Mouse (Mus musculus): ENCODE measurements around the gene Npat.

Npat gene

DNA sequence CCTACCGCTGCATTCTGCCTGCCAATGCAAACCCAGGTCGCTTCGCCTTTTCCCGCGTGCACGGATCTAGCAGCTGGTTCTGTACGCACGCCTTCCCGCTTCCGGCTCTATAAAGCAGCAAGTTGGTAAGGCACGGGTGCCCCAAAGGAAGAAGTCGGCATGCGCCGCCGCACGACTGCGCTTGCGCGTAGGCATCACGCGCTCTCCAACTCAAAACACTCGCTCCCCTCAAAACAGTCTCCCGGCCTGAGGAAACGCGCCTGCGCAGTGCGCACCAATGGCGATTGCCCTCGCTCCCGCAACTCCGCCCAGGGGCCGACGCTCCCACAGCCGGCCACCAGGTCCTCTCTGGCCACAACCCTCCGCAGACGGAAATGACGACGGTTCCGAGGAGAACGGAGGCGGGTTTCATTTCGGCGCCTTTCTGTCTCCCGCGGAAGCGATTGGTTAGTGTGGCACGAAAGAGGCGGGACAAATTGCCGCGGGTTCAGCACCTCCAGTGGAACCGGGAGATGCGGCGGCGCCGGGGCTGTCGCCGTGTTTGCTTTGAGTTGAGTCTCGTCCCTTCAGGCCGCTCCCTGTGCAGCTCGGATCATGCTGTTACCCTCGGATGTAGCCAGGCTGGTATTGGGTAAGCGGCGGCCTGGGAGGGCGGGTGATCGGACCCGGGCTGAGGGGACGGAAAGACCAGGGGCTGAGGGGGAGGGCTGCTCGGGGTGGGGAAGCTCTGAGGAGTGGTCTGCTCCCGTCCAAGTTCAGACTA, at the start of gene Npat, which contains the start of gene Atm:
Gene Npat, plus strand, starts transcription at position 490 of the 763 bp plus-strand sequence.
Gene Atm, minus strand, starts transcription at position 183 of the 763 bp plus-strand sequence.
- peak; percentile 100 for DNase-seq (ENCODE audit: low spot score)

DNA sequence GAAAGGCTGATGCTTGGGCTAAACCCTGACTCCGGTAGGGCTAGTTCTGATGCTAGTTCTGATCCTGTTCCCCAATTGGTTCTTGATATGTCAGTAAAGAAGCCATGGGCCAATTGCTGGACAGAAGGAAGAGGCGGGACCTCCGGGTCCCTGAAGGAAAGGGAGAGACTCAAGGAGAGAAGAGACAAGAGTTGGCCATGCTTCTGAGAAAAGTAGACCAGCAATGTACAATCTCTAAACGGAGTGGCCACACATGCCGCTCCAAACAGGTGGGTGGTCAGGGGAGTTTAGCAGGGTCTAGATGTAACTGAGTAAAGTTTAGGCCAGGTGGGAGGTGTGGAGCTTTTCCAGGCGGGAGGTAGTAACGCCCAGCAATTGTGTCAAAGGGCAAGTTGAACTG, 28.8 kb upstream of the Npat start:
- DNase-seq (ENCODE audit: low spot score), result no peak

DNA sequence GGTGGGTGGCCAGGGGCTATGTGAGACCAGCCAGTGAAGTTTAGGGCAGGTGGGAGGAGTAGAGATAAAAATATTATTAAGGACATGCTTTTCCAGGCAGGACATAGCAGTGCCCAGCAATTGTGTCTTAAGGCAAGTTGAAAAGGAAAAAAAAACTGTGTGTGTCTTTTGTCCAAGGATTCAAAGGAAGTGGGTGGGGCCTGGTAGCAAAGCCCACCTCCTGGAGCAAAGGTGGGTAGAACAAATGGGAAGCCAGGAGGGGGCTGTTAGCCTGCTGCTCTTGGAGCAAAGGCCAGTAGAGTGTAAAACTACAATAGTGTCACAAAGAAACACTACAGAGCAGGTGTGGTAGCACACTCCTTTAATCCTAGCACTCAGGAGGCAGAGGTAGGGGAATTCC, 22.8 kb upstream of the Npat start:
- no peak for DNase-seq (ENCODE audit: low spot score)

DNA sequence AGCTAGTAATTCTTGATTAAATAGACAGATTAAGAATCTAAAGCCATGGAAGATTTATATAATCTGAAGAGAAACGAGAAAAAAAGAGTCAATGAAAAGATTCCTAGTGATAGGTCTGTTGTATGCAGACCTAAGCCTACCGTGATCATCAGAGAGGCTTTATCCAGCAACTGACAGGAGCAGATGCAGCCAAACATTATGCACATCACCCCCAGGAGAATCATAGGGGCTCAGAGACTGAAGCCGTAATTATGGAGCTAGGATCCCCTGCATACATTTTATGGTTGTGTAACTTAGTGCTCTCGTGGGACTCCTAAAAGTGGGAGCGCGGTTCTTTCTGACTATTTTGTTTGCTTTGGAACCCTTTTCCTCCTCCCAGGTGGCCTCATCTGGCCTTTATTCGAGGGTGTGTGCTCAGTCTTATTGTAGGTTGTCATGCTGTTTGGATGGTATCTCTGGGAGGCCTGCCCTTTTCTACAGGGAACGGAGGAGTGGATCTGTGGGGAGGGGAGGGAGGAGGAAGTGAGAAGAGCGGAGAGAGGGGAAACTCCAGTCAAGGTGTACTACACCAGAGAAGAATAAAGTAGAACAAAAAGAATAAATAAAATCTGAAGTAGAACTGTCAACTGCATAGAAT, 19.4 kb upstream of the Npat start:
- DNase-seq (ENCODE audit: low spot score), result no peak

DNA sequence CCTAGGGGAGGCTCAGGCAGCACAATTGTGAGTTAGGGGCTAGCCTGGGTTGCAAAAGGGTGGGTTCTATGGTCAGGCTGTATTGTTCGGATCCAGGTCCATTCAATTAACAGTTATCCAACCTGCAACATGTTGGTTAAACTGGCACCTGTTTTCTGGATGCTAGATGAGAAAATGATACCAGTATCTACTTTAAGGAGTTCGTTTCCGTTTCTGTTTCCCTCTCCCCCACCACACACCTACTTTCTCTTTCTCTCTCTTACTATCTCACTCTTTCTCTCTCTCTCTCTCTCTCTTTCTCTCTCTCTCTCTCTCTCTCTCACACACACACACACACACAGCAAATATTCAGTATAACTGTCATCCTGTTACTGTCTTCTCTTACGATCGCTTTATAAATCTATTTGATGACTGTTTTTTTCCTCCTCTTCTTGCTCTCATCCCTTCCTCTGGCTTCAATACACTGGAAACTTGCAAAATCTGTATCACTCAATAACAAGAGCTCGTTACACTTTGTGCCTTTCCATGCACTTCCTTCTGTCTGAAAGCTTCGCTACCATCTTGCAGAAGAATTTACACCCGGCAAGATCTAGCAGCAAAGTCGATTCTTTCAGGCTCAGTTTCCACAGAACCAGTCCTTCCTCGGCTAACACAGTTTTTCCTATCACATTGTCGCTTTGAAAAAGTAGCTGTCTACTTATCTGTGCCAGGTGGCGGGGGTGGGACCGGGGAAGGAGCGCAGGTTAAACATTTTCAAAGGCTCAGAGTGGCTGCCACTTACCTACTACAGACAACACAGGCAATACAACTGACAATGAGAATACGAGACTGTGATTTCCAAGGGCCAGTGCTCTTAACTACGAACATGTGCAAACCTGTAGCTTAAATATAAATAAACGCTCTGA, 1.2 kb upstream of the Npat start:
- DNase-seq (ENCODE audit: low spot score), result peak; percentile 18

DNA sequence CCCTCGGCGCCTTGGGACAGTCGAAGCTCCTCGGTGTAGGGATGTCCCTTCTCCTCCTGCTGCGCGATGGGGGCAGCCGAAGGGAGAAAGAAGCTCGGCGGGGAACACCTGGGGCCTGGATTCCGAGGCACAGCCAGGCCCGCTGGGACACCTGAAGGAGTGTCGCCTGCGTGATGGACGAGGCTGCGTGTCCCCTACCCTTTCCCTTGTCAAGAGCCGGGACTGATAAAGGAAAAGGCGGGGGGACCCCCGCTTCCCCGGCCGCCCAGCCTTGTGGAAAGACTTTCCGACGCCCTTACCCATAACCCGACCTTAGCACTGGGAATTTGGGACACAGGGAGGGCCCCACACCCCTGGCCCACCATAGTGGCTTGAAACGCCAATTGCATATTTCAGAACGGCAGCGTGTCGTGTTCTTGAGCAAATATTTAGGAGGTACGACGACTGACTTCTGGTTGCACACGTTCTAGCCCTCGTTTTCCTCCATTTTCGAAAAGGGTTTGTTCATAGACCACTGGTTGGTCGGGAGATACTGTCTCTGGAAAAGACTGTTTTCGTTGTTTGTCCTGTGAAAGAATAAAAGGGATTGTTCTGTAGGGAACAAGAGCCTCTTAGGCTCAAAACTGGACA, 604 bp downstream of the Npat start:
- DNase-seq (ENCODE audit: low spot score), result no peak

DNA sequence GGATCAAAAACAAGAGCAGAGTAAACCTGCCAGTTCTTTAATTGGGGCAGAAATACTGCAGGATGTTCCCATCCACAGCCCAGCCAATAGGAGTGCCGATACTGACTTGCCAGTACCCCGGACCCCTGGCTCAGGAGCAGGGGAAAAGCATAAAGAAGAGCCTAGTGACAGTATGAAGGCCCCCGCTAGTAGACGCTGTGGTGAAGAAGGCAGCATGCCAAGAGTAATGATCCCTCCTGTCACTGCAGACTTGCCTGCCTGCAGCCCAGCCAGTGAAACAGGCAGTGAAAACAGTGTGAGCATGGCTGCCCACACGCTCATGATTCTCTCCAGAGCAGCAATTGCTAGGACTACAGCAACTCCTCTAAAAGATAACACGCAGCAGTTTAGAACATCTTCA, 33.8 kb downstream of the Npat start:
- DNase-seq (ENCODE audit: low spot score), result no peak

DNA sequence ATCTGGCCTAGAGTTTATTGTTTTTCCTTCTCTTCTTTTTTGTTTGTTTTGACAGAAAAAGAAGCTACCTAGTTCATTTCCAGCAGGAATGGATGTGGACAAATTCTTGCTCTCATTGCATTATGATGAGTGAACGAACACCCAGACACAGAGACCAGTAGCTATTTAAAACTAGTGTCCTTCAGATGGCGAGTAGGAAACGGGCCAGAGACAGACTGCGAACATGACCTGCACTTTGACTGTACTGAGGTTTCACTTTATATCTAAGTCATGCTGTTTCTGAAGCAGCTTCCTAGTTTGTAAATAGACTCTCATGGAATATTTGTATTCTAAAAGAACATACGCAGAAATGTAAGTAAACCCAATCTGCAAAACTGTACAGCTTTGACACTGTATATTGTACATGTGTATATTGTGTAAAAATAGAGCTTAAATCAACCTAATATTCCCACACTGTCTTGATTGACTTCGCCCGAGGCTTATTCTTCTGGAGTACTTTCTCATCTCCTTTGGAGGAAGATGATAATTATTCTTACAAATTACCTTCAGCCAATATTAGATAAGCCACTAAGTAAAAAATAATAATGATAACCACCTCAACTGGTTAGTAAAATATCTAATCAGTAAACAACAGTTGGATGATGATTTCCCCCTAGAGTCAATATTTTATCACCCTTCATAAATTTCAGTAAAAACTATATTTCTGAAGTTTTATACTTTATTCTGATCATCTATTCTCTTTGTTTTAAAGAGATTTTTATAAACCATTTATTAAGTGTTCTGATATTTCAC, 35.9 kb downstream of the Npat start:
- DNase-seq (ENCODE audit: low spot score), result no peak

DNA sequence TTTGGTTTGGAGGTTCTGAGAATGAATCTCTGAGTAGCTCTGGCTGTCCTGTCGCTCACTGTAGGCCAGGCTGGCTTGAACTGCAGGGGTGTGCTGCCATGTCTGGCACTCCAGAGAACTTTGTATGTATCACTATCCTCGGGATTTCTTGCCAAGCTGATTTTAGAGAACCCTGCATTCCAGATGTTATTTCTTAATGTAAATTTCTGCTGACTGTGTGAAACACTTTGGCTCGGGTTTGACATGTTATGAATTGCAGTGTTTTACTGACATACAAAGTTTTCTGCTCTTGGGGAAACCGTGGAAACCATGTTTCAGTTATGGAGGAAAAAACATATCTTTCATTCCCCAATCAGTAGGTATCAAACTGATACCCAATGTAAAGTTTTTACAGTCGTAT, 38.9 kb downstream of the Npat start:
- DNase-seq (ENCODE audit: low spot score), result no peak

DNA sequence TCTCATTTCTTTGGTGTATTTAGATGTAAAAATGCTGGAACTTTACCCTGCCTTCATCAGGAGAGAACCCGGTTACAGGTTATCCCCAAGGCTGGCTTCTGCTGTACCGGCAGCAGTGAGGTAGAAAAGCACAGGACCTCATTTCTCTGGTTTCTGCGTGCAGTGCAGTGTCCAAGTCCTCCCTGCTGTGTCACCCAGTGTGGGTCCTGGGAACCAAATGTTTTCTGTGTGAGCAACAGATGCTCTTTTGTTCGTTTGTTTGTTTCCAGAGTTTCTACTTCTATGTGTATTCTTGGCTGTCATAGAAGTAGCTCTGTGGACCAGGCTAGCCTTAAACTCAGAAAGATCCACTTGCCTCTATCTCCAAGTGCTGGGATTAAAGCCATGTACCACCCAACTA, 45.0 kb downstream of the Npat start:
- DNase-seq (ENCODE audit: low spot score), result no peak

DNA sequence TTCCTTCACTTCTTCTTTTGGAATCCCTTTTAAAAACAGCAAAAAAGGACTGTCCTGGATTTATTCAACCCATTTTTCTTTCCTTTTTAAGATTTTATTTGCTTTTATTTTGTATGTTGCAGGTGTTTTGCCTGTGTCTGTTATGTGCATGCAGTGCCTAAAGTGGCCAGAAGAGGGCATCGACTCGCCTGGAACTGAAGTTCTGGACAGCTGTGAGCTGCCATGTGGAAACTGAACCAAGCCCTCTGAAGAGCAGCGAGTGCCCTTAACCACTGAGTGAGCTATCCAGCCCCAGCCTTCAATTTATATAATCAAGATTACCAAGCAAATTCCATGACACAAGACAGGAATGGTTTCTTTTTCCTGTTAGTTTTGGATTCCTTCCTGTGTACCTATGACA, 57.9 kb downstream of the Npat start:
- peak; percentile 69 for DNase-seq (ENCODE audit: low spot score)

DNA sequence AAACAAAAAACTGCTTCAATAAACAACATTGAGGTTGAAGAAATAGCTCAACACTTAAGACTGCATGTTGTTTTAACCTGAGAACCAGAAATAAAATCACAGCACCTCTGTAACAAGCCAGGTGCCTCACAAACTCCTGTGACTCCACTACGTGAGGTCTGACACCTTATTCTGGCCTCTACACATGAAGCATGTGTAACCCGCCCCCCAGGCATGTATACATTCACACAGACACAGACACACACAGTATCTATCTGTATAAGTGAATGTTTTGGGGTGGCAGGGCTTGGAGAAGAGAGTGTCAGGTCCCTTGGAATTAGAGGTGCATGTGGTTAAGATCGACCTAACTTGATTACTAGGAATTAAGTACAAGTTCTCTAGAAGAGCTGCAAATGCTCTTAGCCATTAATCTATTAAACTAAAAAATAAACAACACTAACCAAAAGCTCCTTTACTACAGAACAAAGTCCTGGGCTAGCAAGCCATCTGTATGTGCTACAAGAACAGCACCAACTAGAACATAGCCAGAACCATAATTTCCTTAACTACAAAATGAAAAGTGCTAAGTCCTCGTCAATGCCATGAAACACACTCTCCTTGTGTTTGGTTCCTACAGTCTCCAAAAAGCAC, 60.2 kb downstream of the Npat start:
- no peak for DNase-seq (ENCODE audit: low spot score)

DNA sequence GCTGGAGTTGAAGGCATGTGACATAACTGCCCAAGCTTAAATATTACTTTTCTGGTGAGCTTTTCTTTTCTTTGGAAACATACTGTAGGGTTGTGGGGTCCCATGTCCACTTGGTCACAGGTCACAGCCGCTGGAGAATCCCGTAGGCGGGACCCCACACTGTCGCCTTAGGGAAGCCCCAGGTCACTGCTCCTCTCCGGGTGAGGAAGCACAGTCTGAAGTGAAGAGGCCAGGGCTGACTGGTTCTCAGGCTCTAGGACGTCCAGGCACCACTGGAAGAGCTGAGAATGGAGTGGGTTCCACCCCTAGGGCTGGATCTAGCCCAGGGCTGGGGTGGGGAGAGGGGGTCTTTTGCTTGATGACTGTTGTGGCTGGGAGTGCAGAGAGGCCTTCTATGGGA, 61.8 kb downstream of the Npat start:
- DNase-seq (ENCODE audit: low spot score), result no peak

DNA sequence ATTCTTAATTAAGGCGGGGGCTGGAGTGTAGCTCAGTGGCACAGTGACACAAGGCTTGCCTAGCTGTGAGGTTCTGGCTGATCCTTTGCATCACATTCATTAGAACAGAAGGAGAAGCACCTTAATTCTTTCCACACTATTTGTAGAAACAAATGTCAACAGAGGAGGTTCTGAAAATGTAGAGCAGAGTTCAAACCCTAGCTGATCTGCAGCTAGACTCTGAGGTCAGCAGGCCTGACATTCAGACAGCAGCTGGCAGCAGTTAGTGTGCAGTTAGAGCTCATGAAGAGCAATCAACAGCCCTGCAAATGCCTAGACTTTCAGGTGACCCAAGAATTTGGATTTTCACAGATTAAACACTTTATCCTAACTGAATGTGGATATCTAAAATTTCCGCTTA, 64.7 kb downstream of the Npat start:
- DNase-seq (ENCODE audit: low spot score), result no peak

DNA sequence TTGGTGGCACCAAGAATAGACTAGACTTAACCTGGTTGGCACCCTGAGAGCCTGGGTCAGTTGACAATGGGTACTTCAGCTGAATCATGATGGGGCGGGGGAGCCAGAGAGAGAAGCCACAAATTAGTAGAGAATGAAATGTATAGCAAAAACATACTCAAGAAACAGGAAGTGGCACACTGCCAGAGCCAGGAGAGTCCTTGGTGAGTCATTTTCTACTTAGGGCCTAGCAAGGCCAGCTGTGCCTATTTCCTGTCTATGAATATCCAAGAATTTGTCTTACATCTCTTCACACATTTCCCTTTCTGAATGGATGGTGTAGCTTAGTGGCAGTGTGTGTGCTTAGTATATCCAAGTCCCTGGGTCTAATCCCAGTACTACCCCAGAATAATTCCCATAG, 66.5 kb downstream of the Npat start:
- peak; percentile 37 for DNase-seq (ENCODE audit: low spot score)

DNA sequence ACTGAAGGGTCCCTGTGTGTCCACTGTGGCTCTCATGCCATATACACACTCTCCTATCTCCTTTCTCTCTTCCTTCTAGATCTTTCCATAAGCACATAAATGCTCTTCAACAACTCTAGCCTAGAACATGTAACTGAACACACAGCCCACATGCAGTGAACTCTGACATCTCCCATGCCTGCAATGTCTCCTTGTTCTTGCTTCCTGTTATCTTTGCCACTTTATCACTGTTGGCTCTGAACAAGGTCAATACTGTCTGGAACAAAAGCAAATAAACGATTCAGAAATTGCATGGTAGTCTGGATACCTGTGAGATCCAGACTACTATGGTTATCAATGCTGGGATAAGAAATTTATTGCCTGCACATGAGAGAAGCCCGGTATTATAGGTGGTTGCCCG, 67.0 kb downstream of the Npat start:
- no peak for DNase-seq (ENCODE audit: low spot score)

DNA sequence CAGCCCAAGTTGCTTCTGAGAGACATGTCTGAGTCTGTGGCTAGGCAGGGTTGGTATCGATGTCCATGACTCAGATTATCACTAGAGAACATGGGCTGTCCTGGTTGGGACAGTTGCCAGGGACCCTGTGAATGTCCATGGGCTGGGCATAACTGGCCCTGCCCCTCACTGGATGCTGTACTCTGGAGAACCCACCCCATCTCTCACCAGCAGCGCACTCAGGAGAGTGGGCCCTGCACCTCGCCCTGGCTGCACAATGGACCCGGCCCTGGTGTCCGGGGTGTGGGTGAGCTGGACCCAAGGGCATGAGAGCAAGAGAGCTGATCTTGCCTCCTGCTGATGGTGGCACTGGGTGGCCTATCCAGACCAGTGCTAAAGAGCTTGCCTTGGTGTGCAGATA, 68.1 kb downstream of the Npat start:
- DNase-seq (ENCODE audit: low spot score), result no peak

DNA sequence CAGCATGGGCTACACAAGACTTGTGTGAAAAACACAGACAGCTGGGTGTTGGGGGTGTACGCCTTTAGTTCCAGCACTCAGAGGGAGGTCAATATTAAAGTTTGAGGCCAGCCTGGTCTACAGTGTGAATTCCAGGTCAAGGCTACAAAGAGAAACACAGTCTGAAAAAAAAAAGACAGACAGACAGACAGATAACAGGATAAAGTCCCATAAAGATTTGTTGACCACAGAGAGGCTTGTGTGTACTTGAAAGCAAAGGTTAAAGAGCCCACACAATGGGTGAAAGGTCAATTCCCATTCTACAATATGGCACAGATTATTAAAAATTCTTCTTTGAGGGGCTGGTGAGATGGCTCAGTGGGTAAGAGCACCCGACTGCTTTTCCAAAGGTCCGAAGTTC, 70.3 kb downstream of the Npat start:
- no peak for DNase-seq (ENCODE audit: low spot score)

DNA sequence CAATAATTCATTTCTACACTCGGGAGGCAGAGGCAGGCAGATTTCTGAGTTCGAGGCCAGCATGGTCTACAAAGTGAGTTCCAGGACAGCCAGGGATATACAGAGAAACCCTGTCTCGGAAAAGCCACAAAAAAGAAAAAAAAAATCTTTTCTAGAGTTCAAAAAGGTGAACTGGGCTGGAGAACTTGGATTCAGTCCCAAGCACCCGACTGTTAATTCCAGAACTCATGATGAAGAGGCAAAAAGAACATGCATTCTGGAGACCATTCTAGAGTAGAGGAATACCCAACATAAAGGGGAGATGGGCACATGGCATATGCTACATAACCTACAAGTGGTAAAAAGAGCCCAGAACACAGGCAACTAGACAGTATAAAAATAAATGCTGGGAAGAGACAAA, 71.0 kb downstream of the Npat start:
- no peak for DNase-seq (ENCODE audit: low spot score)

DNA sequence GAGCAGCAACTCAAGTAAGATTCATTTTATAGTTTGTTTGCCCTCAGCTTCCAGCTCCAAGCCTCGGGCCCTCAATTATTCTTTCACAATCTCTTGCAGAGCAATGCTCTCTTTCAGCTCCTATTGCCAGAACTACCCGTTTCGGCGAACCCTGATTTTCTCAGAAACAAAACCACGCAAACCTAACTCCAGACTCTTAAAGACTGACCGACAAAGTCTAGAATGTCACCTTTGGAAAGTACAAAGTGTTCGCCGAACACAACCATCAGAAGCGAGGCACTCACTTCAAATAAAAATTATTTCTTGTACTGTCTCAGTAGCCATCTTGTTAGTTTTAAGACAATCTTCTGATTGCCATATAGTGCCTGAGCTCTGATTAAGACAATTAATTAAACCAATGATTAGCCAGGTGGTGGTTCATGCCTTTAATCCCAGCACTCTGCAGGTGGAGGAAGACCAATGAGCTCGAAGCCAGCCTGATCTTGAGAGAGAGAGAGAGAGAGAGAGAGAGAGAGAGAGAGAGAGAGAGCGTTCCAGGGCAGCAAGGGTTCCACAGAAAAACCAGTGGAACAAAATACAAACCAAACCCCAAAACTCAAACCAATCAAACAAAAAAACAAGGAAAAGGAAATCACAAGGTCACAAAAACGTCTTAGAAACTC, 72.6 kb downstream of the Npat start:
- DNase-seq (ENCODE audit: low spot score), result no peak

Data from T-cell, adult 2 months (primary cell).